Mouse (Mus musculus): ENCODE measurements around the gene Siva1.

The Siva1 gene

DNA sequence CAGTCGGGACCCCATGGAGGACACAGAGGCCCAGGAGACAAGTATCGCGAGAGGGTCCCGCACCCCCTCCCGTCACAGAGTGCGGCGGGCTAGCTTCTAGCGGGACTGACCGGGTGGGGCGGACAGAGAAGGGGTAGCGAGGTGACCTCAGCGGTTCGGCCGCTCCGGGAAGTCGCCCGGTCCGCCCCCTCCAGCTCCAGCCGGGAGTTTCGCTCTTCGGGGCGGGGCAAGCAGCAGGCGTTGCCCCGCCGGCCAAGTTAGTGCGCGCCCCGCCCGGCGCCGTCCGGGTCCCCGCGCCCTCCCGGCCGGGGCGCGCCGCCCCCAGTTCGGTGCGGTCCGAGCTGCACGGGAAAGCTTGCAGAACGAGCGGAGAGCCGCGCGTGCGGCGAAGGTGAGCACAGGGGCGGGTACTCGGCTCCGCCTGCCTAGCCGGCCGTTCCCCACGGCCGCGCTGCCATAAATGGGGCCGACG lies 34.1 kb downstream of the Siva1 start, which contains the start of gene Zbtb42:
Gene Zbtb42 (plus strand): TSS at position 274 of the 472 bp plus-strand sequence.
- no peak for DNase-seq (ENCODE audit: low read depth, low spot score)

DNA sequence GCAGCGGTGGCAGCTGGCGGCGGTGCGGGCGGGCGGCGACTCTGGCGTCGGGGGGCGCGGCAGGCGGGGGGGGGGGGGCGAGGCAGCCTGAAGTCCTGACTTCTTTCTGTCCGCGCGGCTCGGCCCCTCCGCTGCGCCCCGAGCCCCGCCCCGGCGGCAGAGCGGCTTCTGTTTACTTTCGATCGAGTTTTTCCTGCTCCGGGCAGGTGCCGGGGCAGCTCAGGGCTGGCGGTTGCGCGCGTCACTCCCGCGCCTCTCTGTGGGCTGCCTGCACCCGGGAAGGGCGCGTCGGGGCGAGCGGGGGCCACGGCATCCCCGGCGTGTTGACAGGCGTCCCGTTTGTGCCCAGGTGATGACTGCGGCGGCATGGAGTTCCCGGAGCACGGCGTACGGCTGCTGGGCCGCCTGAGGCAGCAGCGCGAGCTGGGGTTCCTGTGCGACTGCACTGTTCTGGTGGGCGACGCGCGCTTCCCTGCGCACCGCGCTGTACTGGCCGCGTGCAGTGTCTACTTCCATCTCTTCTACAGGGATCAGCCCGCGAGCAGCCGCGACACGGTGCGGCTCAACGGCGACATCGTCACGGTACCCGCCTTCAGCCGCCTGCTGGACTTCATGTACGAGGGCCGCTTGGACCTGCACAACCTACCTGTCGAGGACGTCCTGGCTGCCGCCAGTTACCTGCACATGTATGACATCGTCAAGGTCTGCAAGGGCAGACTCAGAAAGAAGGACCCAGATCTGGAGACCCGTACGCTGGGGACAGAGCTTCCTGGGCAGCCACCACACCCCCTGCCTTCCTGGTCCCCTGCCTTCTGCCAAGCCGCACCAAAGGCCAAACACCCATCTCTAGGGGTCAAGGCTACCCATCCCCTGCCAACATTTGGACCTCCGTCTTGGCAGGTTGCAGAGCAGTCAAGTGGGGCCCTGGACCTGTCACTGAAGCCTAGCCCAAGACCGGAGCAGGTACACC lies 34.8 kb downstream of the Siva1 start:
- DNase-seq (ENCODE audit: low read depth, low spot score): no peak

DNA sequence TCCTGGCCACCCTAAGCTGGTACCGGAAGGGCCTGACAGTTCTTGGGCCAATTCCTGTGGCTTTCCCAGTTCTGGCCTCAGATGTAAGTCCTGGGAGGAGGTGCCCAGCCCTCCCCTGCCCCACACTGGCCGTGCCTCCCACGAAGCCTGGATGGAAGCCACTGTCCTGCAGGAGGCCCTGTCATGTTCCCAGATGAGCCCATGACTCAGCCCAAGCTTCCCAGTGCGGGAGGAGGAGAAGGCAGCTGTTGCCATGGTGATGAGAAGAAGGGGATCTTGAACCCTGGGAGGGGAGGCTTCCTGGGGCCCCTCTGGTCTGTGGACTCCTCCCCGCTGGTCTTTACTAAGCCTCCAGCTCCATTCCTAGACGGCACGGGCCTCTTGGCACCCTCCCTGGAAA lies 38.9 kb downstream of the Siva1 start:
- no peak for DNase-seq (ENCODE audit: low read depth, low spot score)

DNA sequence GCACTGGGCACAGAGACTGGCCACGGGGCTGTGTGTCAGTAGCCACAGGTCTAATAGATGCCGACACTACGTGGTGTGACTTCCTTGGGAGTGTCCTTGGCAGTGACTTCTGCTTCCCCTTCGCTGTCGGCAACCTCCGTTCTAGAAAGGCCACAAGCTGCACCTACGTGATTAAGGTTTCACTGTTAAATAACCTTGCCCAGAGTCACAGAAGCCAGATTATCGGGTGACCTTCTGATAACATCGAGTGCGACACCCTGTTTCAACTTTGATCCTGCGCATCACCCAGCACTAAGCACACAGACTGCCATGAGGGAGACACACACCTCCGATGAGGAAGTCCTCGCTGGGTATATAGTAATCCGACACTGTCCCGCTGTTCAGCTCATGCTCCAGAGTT lies 44.0 kb downstream of the Siva1 start:
- DNase-seq (ENCODE audit: low read depth, low spot score): no peak

DNA sequence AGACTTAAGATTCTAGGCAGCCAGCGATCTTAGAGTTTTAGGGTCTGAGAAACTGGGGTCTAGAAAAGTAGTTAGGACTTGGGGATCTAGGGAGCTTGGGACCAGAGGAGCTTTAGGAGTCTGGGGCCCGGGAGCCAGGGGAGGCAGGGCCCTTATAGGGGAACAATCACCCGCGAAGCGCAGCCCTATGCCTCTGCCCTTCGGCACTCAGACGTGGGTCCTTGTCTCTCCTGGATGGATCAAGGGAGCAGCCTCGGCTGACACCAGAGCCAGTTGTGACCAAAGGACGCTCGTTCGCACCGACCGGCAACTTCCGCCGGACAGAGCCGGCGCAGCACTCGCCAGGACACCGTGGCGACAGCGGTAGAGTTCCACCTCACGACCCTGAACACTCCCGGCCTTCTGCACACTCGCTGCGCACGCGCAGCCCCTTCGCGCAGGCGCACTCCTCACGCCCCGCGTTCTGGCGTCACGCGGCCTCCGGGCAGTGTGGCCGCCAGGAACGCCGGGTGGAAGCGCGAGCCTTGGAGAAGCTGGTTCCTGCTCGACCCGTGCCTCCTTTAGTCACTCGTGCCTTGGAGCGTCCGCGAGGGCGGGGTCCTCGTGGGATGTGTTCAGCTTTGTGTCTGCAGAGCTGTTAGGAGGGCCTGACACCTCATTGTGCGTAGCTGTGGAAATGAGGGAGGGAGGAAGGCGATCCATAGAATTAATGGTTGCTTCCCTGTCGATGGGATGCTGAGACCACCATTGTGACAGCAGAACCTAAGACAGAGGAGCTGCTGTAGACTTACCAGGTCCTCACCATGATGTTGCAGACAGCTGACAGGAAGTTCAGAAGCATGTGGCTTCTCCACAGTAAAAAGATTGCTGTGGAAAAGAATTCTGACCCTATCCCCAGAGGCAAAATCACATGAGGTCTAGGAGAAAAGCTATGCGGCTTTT lies 49.0 kb downstream of the Siva1 start:
- peak; percentile 94 for DNase-seq (ENCODE audit: low read depth, low spot score)

DNA sequence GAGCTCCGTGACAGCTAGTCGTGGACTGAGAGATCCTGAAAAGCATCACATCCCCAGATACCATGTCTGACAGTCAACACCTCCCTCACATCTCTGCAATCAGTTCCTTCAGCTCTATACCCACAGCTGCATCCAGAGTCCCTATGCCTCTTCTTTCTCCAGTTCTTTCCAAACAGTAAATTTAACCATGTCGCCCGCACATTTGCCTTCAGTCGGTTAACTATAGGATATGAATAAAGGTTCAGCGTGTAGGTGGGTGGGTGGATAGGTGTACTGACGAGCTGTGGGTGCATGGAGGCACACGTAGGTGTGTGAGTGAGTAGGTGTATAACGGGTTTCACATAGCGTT lies 49.6 kb downstream of the Siva1 start:
- DNase-seq (ENCODE audit: low read depth, low spot score): no peak

- DNase-seq (ENCODE audit: low read depth, low spot score): no peak
Measured at GRCm38 (mm10) chr12:112696806-112697425, 52.4 kb downstream of the Siva1 start.
